Mouse (Mus musculus) hindbrain, embryonic 16.5 days (tissue): Measurements from ENCODE around the gene Maf. TPM values are rescaled to one million over a fixed set of nuclear protein-coding genes. Genes with fewer than 3 reads are reported as not detected.

Experiments
- ATAC-seq: fragments of 200-750 bp; cut with Nextera tagmentation; 2 replicates; pipeline ENCODE4 v1.8.0; 2017; ENCODE audit warnings: moderate TSS enrichment, moderate library complexity
- H3K27ac ChIP-seq: fragments of 300-500 bp; sonication (generic); 2 replicates; pipeline ENCODE4 v1.5.1; 2014; ENCODE audit warnings: low read depth, mild to moderate bottlenecking, control low read depth, low read length, moderate library complexity
- H3K27me3 ChIP-seq: fragments of 300-500 bp; sonication (generic); replicated peaks from 2 replicates; pipeline ENCODE4 v1.6.1; 2014; ENCODE audit warnings: low read length; ENCODE audit not compliant: control insufficient read depth, insufficient read depth
- H3K36me3 ChIP-seq: fragments of 300-500 bp; sonication (generic); 2 replicates; pipeline ENCODE4 v1.6.1; 2014; ENCODE audit warnings: mild to moderate bottlenecking, low read length, moderate library complexity, mixed read lengths; ENCODE audit not compliant: control insufficient read depth, insufficient read depth
- H3K4me1 ChIP-seq: fragments of 300-500 bp; sonication (generic); 2 replicates; pipeline ENCODE4 v1.6.1; 2014; ENCODE audit warnings: low read depth, low read length; ENCODE audit not compliant: control insufficient read depth, insufficient read depth
- H3K4me2 ChIP-seq: fragments of 300-500 bp; sonication (generic); 2 replicates; pipeline ENCODE4 v1.6.1; 2014; ENCODE audit warnings: mild to moderate bottlenecking, low read length, control low read depth, moderate library complexity
- H3K4me3 ChIP-seq: fragments of 300-500 bp; sonication (generic); 2 replicates; pipeline ENCODE4 v1.5.1; 2014; ENCODE audit warnings: mild to moderate bottlenecking, low read length, control low read depth, moderate library complexity
- H3K9ac ChIP-seq: fragments of 300-500 bp; sonication (generic); 2 replicates; pipeline ENCODE4 v1.6.1; 2014; ENCODE audit warnings: low read depth, mild to moderate bottlenecking, control low read depth, low read length, moderate library complexity
- H3K9me3 ChIP-seq: fragments of 300-500 bp; sonication (generic); 2 replicates; pipeline ENCODE4 v1.6.1; 2014; ENCODE audit warnings: mild to moderate bottlenecking, low read length, moderate library complexity; ENCODE audit not compliant: control insufficient read depth
- WGBS: fragments of 180-500 bp; shearing (Covaris S2); extraction: QIAGEN DNeasy Blood & Tissue Kit; methylation state at CpG from one replicate; pipeline ENCODE4 v1.1.7; 2014; 5-methylcytosine and 5-hydroxymethylcytosine counted together
- polyA plus RNA-seq: library from polyadenylated mRNA; unstranded; fragments of >200 nt; fragmentation: Nextera tagmentation; extraction: Ambion mirVana; gene quantifications from 2 replicates; pipeline ENCODE4 v1.2.1, GENCODE M21; 2015

Maf gene
- polyA plus RNA-seq, 1 experiment from 2014 or later: 10.4 TPM

- Histone ChIP-seq H3K9me3 (no peaks in the 10 kb centered on the region; the same call in 1 of the 2 replicates), H3K4me3 (no peak overlapping the region), H3K9ac (no peak overlapping the region; the same call in 1 of the 2 replicates), H3K36me3 (no peaks in the 10 kb centered on the region), H3K4me2 (no peak overlapping the region), H3K27ac (no peak overlapping the region), H3K27me3 (no peaks in the 10 kb centered on the region), H3K4me1 (no peaks in the 10 kb centered on the region)
- ATAC-seq: no peak
- 66% methylated on average over 4 of the region's 4 CpGs for WGBS
These were observed 10.9 kb downstream of the Maf start for GRCm38 (mm10) chr8:115696661-115697060.

GRCm38 (mm10) chr8:115687349-115687748, 20.2 kb downstream of the Maf start:
- Histone ChIP-seq H3K36me3 (no peaks in the 10 kb centered on the region), H3K27me3 (no peaks in the 10 kb centered on the region), H3K4me1 (no peaks in the 10 kb centered on the region), H3K4me2 (no peak overlapping the region), H3K9me3 (no peaks in the 10 kb centered on the region), H3K9ac (no peak overlapping the region), H3K4me3 (no peak overlapping the region), H3K27ac (no peak overlapping the region)
- ATAC-seq: no peak
- WGBS: 83% methylated on average over 9 of the region's 9 CpGs

- no peak overlapping the region for H3K4me3 ChIP-seq
- H3K9me3 ChIP-seq: no peaks in the 10 kb centered on the region
- no peaks in the 10 kb centered on the region for H3K4me1 ChIP-seq
- no peak overlapping the region for H3K9ac ChIP-seq
- H3K27ac ChIP-seq: no peak overlapping the region
- H3K4me2 ChIP-seq: no peak overlapping the region
- no peaks in the 10 kb centered on the region for H3K36me3 ChIP-seq
- no peak for ATAC-seq
- WGBS: 43% methylated on average over 7 of the region's 7 CpGs
- H3K27me3 ChIP-seq: no peaks in the 10 kb centered on the region
These were observed 24.3 kb downstream of the Maf start for GRCm38 (mm10) chr8:115683309-115683708.

GRCm38 (mm10) chr8:115679539-115679938, 28.1 kb downstream of the Maf start:
- Histone ChIP-seq H3K4me2 (no peak overlapping the region), H3K4me3 (no peak overlapping the region), H3K4me1 (no peaks in the 10 kb centered on the region), H3K9me3 (no peaks in the 10 kb centered on the region), H3K36me3 (no peaks in the 10 kb centered on the region), H3K9ac (no peak overlapping the region), H3K27ac (no peak overlapping the region), H3K27me3 (no peaks in the 10 kb centered on the region)
- ATAC-seq: no peak
- WGBS: 64% methylated on average over 7 of the region's 7 CpGs

- Histone ChIP-seq H3K27ac (no peak overlapping the region), H3K27me3 (no peaks in the 10 kb centered on the region), H3K4me3 (no peak overlapping the region), H3K9me3 (no peaks in the 10 kb centered on the region), H3K4me2 (no peak overlapping the region), H3K9ac (no peak overlapping the region), H3K36me3 (no peaks in the 10 kb centered on the region), H3K4me1 (no peaks in the 10 kb centered on the region)
- ATAC-seq: no peak
- WGBS: 97% methylated on average over 2 of the region's 2 CpGs
These were observed 42.7 kb downstream of the Maf start for GRCm38 (mm10) chr8:115664866-115665265.

GRCm38 (mm10) chr8:115650110-115650521, 57.5 kb downstream of the Maf start:
- 68% methylated on average over 3 of the region's 3 CpGs for WGBS
- Histone ChIP-seq H3K4me3 (no peak overlapping the region), H3K4me1 (no peaks in the 10 kb centered on the region), H3K9ac (no peak overlapping the region), H3K4me2 (no peak overlapping the region), H3K9me3 (peaks cover 6% of the 10 kb centered on the region), H3K36me3 (no peaks in the 10 kb centered on the region), H3K27ac (no peak overlapping the region), H3K27me3 (no peaks in the 10 kb centered on the region)
- ATAC-seq: no peak

GRCm38 (mm10) chr8:115645139-115645538, 62.5 kb downstream of the Maf start:
- no peak for ATAC-seq
- Histone ChIP-seq H3K27me3 (no peaks in the 10 kb centered on the region), H3K36me3 (no peaks in the 10 kb centered on the region), H3K4me3 (no peak overlapping the region), H3K4me1 (no peaks in the 10 kb centered on the region), H3K4me2 (no peak overlapping the region), H3K27ac (no peak overlapping the region), H3K9me3 (peaks cover 6% of the 10 kb centered on the region), H3K9ac (no peak overlapping the region)
- whole genome bisulfite sequencing: 100% methylated on average over 1 of the region's 1 CpGs

GRCm38 (mm10) chr8:115641936-115642335, 65.7 kb downstream of the Maf start:
- Histone ChIP-seq H3K4me2 (no peak overlapping the region), H3K4me1 (no peaks in the 10 kb centered on the region), H3K27me3 (no peaks in the 10 kb centered on the region), H3K4me3 (no peak overlapping the region), H3K27ac (no peak overlapping the region), H3K9ac (no peak overlapping the region), H3K9me3 (no peaks in the 10 kb centered on the region), H3K36me3 (no peaks in the 10 kb centered on the region)
- WGBS: 93% methylated on average over 5 of the region's 5 CpGs
- ATAC-seq: no peak

GRCm38 (mm10) chr8:115639951-115640350, 67.6 kb downstream of the Maf start:
- ATAC-seq: no peak
- no peaks in the 10 kb centered on the region for H3K27me3 ChIP-seq
- H3K4me2 ChIP-seq: no peak overlapping the region
- no peak overlapping the region for H3K27ac ChIP-seq
- no peaks in the 10 kb centered on the region for H3K36me3 ChIP-seq
- no peaks in the 10 kb centered on the region for H3K9me3 ChIP-seq
- H3K4me1 ChIP-seq: no peaks in the 10 kb centered on the region
- H3K9ac ChIP-seq: no peak overlapping the region
- no peak overlapping the region for H3K4me3 ChIP-seq
- WGBS: 77% methylated on average over 5 of the region's 5 CpGs

GRCm38 (mm10) chr8:115636751-115637150, 70.8 kb downstream of the Maf start:
- Histone ChIP-seq H3K4me3 (no peak overlapping the region), H3K27ac (no peak overlapping the region), H3K4me1 (no peaks in the 10 kb centered on the region), H3K9me3 (no peaks in the 10 kb centered on the region), H3K9ac (no peak overlapping the region), H3K4me2 (no peak overlapping the region), H3K36me3 (no peaks in the 10 kb centered on the region), H3K27me3 (no peaks in the 10 kb centered on the region)
- WGBS: 84% methylated on average over 6 of the region's 6 CpGs
- no peak for ATAC-seq
